Mouse (Mus musculus) common myeloid progenitor, adult 5-6 weeks (primary cell): ENCODE measurements around the gene Tapbp. TPM values are rescaled to one million over a fixed set of nuclear protein-coding genes. Genes with fewer than 3 reads are reported as not detected.
"Not testable (repeated sequence)": the region's sequence is repeated elsewhere in the genome, so short reads cannot be mapped to it uniquely, and the experiment has no call there.

ENCODE experiments used
- ATAC-seq: replicated peaks from 2 replicates; pipeline ENCODE4 v1.8.0; 2016; ENCODE audit warnings: low read depth, mild to moderate bottlenecking, moderate TSS enrichment, inconsistent platforms; ENCODE audit not compliant: poor library complexity, severe bottlenecking
- total RNA-seq: library from RNA; stranded (forward); fragments of 200-1000, 187-1606 nt; gene quantifications from 2 replicates; pipeline ENCODE4 v1.2.3, GENCODE M21; 2017

Tapbp gene
- total RNA-seq, 1 experiment from 2014 or later, result 56.4 TPM

DNA sequence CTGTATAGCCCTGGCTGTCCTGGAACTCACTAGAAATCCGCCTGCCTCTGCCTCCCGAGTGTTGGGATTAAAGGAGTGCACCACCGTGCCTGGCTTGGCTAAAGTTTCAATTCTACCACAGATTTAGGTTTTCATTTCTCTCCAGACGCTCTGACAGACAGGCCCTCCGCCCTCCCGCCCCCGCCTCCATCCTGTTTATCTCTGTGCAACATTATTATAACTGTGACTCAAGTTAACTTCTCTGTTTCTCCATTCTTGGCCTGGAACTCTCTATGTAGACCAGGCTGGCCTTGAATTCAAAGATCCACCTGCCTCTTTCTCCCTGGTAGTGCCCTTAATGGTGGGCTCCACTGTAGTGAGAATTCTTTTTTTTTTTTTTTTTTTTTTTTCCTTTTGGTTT lies 13.2 kb upstream of the Tapbp start:
- ATAC-seq, result no peak

DNA sequence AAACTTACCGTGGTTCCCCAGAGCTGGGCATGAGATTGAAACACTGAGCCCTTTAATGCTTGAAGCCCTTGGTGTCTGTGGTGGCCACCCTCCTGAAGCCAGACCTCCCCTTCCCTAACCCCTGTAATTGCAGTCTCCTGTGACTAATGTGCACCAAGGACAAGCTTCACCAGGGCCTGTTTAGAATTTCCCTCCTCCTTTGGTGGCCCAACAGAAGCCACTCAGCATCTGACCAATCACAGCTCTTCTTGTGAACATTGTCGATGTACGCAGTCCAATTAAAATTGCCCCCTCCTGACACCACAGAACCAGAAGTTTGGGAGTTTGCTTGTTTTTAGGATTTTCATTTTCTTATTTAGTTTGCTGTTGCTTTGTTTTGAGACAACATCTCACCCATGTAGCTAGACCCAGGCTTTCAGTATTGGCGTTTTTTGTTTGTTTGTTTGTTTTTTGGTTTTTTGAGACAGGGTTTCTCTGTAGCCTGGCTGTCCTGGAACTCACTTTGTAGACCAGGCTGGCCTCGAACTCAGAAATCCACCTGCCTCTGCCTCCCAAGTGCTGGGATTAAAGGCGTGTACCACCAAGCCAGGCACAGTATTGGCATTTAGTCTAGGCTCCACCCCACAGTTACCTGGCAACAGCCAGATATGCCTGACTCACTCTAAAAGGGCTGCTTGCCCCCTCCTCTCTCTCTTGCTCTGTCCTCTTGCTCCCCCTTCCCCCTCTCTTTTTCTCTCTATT lies 11.6 kb upstream of the Tapbp start:
- not testable (repeated sequence) for ATAC-seq

DNA sequence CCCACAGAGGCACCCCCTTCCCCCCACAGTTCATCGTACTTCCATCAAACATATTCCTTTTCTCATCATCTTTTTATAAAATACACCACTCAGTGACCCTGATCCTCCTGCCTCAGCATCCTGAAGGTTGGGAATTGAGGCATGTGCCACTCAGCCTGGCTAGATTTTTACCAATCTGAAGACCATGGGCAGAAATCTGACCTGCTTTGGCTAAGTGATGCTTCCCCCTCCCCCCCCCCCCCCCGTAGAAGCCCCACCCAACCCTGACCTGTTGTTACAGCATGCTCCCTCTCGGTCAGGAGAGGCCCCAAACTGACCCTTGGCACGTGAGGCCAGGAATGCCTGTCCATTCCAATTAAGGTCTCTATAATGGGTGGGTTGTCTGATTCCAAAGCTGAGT lies 10.9 kb upstream of the Tapbp start, which contains the start of gene Platr17:
Platr17 (plus strand) TSS at position 301 of the 400 bp plus-strand sequence.
- ATAC-seq, result not testable (repeated sequence)

DNA sequence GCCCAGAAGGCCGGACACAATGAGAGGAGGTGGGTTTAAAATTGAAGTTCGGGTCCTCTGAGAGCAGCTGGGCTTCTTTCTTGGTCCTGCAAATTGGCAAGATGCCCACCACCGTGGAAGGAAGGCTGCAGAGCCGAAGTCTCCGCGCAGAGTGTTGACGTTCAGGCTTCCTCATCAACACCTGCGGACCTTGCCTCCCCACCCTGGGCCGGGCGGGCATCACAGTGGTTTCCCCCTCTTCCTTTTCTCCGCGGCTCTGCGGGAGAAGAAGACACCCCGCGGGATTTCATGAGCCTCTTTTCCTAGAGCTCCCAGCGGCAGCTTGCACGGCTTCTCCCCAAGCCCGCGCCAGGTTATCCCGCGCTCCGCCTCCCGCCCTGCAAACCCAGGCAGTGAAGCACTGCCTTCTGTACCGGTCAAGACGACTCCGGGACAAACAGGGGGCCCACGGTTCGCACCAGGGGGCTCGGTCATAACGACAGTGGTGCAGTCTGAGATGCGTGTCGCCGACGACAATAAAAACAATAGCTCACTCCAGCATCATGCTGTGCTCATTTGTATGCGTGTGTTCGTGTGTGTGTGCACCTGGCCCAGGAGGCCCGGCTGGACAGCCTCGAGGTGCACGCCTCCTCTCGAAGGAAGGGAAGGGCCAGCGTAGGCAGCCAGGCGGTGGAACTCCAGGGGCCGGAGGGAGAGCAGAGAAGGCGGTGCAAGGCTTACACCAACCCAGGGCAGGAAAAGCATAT lies 7.2 kb upstream of the Tapbp start:
- ATAC-seq, result peak; percentile 6

DNA sequence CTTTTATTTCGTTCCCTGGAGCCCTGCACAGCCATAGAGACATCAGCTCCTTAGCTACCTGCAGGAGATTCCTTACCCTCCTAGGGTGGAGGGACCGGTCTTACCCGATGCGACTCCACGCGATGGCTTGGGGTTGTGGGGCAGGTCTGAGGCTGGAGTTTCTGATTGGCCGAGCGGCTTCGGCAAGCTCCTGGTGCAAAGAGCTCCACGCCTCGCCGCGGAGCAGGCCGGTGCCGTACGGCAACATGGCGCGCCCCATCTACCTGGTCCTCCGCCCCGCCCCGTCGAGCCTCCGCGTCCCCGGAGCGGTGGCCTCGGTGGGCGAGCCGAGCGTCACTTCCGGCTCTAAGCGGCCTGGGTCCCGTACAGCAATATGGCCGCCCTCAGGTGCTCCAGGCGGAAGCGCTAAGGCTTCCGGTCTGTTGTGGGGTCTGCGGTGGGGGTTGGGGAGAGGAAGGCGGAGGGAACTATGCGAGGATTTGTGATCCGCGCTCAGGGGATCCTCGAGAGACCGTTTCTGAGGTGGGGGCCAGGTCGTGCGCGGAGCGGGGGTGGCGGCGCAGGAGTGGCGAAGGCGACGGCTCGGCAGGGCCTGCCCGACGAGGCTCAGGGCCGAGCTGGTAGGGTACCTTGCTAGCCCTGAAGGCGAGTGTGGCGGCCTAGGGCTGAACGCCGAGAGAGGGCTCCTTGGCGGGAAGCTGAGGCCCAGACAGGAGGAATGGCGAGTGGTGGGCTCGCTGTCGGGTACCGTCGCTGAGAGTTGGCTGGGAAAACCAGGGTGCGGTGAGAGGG lies 6.4 kb upstream of the Tapbp start, which contains the start of gene Daxx:
Daxx (plus strand) TSS at position 338 of the 792 bp plus-strand sequence.
- peak; percentile 86 for ATAC-seq

DNA sequence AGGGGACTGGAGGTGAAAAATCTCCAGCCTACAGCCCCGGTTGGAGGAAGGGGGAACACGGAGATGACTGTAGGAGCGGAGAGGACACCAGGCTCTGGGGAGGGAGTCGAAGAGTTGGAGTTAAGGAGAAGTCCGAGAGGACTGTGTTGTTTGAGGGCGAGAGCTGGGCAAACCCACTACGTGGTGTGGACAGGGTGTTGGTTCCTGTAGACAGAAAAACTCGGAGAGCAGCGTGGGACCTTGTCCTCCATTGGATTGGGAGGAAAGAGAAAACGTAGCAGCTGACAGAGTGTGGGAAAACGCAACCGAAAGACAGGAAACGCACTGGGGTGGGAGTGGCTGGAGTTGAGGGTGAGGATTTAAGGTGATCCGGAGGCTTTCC lies 5.8 kb upstream of the Tapbp start:
- peak; percentile 22; the same call in 1 of the 2 replicates for ATAC-seq

DNA sequence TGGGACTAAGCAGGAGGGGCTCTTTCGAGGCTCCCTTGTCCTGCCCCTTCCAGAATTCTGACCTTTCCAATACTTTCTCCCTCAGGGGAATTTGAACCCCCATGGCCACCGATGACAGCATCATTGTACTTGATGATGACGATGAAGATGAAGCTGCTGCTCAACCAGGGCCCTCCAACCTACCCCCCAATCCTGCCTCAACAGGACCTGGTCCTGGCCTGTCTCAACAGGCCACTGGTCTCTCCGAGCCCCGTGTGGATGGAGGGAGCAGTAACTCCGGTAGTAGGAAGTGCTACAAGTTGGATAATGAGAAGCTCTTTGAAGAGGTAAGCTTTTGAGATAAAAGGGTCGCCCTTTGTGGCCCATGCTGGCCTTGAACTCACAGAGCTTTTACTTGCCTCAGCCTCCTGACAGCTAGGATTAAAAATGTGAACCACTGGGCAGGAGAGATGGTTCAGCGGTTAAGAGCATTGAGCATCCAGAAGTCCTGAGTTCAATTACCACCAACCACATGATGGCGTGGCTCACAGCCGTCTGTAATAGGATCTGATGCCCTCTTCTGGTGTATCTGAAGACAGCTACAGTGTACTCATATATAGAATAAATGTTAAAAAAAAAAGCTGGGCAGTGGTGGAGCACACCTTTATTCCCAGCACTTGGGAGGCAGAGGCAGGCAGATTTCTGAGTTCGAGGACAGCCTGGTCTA lies 5.2 kb upstream of the Tapbp start:
- ATAC-seq, result no peak

DNA sequence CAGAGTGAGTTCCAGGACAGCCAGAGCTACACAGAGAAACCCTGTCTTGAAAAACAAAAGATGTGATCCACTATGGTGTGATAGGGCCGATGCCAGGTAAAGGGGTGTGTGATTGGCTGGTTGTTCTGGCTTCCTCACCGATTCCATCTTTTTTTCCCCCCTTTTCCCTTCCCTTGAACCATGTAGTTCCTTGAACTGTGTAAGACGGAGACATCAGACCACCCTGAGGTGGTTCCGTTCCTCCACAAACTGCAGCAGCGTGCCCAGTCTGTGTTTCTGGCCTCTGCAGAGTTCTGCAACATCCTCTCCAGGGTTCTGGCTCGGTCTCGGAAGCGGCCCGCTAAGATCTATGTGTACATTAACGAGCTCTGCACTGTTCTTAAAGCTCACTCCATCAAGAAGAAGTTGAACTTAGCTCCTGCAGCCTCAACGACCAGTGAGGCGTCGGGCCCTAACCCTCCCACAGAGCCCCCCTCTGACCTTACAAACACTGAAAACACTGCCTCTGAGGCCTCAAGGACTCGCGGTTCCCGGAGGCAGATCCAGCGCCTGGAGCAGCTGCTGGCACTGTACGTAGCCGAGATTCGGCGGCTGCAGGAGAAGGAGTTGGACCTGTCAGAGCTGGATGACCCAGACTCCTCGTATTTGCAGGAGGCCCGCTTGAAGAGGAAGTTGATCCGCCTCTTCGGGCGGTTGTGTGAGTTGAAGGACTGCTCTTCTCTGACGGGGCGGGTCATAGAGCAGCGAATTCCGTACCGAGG lies 4.5 kb upstream of the Tapbp start:
- no peak for ATAC-seq

DNA sequence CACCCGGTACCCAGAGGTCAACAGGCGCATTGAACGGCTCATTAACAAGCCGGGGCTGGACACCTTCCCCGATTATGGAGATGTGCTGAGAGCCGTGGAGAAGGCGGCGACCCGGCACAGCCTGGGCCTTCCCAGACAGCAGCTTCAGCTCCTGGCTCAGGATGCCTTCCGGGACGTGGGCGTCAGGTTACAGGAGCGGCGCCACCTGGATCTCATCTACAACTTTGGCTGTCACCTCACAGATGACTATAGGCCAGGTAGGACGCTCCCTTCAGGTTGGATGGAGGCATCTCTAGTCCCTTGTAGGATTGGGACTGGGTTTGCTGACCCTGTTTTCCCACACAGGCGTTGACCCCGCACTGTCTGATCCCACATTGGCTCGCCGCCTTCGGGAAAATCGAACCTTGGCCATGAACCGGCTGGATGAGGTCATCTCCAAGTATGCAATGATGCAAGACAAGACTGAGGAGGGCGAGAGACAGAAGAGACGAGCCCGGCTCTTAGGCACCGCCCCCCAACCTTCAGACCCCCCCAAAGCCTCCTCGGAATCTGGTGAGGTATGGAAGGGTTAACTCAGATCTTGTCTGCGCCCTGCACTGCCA lies 3.8 kb upstream of the Tapbp start:
- ATAC-seq, result no peak

DNA sequence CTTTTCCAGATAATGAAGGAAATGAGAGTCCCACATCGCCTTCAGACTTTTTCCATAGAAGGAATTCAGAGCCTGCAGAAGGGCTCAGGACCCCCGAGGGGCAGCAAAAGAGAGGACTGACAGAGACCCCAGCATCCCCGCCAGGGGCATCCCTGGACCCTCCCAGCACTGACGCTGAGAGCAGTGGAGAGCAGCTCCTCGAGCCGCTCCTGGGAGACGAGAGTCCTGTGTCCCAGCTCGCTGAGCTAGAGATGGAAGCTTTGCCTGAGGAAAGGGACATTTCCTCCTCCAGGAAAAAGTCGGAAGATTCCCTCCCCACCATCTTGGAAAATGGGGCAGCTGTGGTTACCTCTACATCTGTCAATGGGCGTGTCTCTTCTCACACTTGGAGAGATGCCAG lies 2.4 kb upstream of the Tapbp start:
- ATAC-seq, result no peak

DNA sequence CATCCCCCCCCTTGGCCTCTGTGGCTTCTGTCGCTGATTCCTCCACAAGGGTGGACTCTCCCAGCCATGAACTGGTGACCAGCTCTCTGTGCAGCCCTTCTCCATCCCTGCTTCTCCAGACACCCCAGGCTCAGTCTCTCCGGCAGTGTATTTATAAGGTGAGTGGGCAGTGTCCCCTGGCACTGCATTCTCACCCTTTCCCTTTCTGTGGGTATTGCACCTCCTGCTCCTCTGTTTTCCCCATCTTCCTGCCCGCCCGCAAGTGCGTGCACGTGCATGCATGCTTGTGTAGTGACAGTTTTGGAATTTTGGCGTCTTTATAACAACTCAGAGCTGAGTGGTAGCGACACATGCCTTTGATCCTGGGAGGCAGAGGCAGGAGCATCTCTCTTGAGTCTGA lies 1.8 kb upstream of the Tapbp start:
- ATAC-seq, result no peak

DNA sequence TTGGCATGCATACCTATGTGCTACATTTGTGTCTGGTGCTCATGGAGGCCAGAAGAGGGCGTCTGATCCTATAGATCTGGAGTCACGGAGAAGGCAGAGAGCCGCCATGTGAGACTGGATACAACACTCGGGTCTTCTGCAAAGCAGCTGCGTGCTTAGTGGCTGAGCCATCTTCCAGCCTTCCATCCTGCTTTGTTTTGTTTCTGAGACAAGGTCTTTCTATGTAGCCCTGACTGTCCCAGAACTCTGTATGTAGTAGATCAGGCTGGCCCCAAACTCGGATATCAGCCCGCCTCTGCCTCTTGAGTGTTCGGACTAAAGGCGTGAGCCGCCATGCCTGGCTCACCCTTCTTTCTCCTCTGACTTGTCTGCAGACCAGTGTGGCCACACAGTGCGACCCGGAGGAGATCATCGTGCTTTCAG lies 719 bp upstream of the Tapbp start:
- no peak for ATAC-seq

DNA sequence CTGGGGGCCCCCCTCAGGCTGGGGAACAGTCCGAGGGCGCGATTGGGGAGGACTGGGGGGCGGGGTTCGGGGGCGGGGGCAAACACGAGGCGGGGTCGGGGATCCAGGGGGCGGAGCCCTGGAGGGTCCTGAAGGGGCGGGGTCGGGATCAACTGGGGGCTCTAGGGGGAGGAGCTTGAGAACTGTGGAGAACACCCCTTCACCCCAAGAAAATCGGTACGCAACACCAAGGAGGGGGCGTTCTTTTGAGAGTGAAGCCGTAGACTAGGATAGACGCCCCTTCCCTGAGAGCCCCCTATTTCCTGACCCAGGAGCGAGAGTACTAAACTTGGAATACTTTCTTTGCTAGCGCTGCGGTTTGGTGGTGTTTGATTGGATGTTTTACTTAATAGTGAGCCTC lies 595 bp downstream of the Tapbp start:
- no peak for ATAC-seq

DNA sequence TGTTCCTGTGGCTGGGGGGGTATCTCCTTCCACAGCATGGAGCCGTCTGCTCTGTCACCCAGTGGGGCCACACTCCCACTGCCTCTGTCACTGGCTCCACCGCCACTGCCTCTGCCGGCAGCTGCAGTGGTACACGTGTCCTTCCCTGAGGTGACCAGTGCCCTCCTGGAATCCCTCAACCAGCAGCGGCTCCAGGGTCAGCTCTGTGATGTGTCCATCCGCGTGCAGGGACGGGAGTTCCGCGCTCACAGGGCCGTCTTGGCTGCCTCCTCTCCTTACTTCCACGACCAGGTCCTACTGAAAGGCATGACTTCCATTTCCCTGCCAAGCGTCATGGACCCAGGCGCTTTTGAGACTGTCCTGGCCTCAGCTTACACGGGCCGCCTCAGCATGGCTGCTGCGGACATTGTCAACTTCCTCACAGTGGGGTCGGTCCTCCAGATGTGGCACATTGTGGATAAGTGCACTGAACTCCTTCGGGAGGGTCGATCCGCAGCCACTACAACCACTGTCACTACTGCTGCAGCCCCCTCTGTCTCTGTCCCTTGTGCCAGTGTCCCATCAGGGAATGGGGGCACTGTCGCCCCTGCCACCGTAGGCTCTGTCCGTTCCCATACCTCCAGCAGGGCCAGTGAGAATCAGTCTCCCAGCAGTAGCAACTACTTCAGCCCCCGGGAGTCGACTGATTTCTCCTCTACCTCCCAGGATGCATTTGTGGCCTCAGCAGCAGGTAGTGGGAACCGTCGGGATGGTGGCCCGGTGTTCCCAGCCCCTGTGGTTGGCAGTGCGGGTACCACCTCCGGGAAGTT lies 1.4 kb downstream of the Tapbp start:
- no peak for ATAC-seq

DNA sequence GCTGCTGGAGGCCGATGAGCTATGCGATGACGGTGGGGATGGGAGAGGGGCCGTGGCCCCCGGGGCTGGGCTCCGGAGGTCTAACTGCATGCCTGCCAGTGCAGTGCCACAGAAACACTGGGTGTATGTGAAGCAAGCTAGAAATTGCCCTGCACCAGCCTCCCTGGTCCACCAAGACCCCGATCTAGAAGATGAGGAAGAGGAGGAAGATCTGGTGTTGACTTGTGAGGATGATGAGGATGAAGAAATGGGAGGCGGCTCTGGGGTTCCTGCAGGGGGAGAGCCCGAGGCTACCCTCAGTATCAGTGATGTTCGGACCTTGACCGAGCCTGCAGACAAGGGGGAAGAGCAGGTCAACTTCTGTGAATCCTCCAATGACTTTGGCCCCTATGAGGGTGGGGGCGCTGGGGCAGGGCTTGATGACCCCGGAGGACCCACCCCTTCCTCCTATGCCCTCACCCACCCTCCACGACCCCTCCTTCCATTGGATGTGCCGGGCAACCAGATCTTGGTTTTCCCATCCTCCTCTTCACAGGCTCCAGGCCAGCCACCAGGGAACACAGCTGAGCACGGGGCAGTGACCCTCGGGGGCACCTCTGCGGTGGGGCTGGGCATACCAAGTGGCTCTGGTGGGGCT lies 2.1 kb downstream of the Tapbp start:
- no peak for ATAC-seq

DNA sequence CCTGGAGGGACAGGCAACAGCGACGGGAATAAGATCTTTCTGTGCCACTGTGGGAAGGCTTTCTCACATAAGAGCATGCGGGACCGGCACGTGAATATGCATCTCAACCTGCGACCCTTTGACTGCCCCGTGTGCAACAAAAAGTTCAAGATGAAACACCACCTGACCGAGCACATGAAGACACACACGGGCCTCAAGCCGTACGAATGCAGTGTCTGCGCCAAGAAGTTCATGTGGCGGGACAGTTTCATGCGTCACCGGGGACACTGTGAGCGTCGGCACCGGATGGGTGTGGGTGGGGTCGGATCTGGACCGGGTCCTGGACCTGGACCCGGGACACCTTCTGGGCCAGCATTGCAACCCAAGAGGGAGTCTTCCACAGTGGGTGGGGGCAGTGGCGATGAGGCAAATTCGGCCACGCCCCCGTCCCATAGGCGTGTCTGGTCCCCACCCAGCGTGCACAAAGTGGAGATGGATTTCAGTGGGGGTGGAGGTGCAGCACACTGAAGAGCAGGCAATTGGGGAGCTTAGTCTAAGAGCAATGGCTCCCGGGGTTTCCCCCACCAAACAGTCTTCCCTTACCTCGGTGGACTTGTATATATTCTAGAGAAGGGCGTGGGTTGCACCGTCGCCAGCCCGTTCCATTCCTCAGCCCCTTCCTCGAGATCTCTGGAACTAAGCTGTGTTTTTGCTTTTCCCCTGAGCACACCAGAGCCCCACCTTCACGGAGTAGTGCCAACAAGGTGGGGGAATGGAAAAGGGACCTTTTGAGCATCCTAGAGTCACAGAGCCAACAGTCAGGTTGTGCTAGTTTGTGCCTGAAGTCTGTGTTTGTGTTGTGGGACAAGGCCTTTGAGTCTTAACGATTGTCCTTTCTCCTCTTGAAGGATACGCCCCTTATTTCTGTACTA lies 2.8 kb downstream of the Tapbp start:
- ATAC-seq, result no peak
